Mouse (Mus musculus) limb, embryonic 12.5 days (tissue): ENCODE measurements around the gene Gm3448. TPM values are rescaled to one million over a fixed set of nuclear protein-coding genes. Genes with fewer than 3 reads are reported as not detected.

Experiments
- ATAC-seq: fragments of 200-750 bp; cut with Nextera tagmentation; 2 replicates; pipeline ENCODE4 v1.8.0; 2017; ENCODE audit warnings: low read depth, moderate TSS enrichment; ENCODE audit not compliant: insufficient number of reproducible peaks, insufficient read depth, low FRiP score, low TSS enrichment
- H3K27ac ChIP-seq: fragments of 300-500 bp; sonication (generic); 2 replicates; pipeline ENCODE4 v1.5.1; 2016; ENCODE audit warnings: mild to moderate bottlenecking, moderate library complexity
- H3K27me3 ChIP-seq: fragments of 300-500 bp; sonication (generic); 2 replicates; pipeline ENCODE4 v1.6.1; 2016; ENCODE audit warnings: mild to moderate bottlenecking, moderate library complexity
- H3K36me3 ChIP-seq: fragments of 300-500 bp; sonication (generic); 2 replicates; pipeline ENCODE4 v1.6.1; 2016; ENCODE audit warnings: mild to moderate bottlenecking, moderate library complexity
- H3K4me1 ChIP-seq: fragments of 300-500 bp; sonication (generic); replicated peaks from 2 replicates; pipeline ENCODE4 v1.6.1; 2016
- H3K4me2 ChIP-seq: fragments of 300-500 bp; sonication (generic); 2 replicates; pipeline ENCODE4 v1.6.1; 2016; ENCODE audit warnings: mild to moderate bottlenecking, moderate library complexity
- H3K4me3 ChIP-seq: fragments of 300-500 bp; sonication (generic); replicated peaks from 2 replicates; pipeline ENCODE4 v1.5.1; 2016; ENCODE audit warnings: mild to moderate bottlenecking
- H3K9ac ChIP-seq: fragments of 300-500 bp; sonication (generic); replicated peaks from 2 replicates; pipeline ENCODE4 v1.6.1; 2016; ENCODE audit warnings: mild to moderate bottlenecking, moderate library complexity
- H3K9me3 ChIP-seq: fragments of 300-500 bp; sonication (generic); 2 replicates; pipeline ENCODE4 v1.6.1; 2016; ENCODE audit warnings: mild to moderate bottlenecking, moderate library complexity
- WGBS: fragments of 180-500 bp; shearing (Covaris S2); methylation state at CpG from one replicate; pipeline ENCODE4 v1.1.7; 2016; 5-methylcytosine and 5-hydroxymethylcytosine counted together
- polyA plus RNA-seq: library from polyadenylated mRNA; unstranded; fragments of >200 nt; fragmentation: Nextera tagmentation; extraction: Ambion mirVana; gene quantifications from 2 replicates; pipeline ENCODE4 v1.2.1, GENCODE M21; 2016

Gm3448 gene
- polyA plus RNA-seq, 1 experiment from 2014 or later, result 4.2 TPM

GRCm38 (mm10) chr17:14949161-14949827, 92.0 kb downstream of the Gm3448 start:
- no peak overlapping the region for H3K4me2 ChIP-seq
- peaks cover 78% of the 10 kb centered on the region for H3K36me3 ChIP-seq
- H3K9ac ChIP-seq, result no peak overlapping the region
- peaks cover 9% of the 10 kb centered on the region for H3K4me1 ChIP-seq
- H3K27ac ChIP-seq, result no peak overlapping the region
- no peak overlapping the region for H3K4me3 ChIP-seq
- H3K27me3 ChIP-seq, result no peaks in the 10 kb centered on the region
- WGBS, result 90% methylated on average over 7 of the region's 7 CpGs
- no peaks in the 10 kb centered on the region for H3K9me3 ChIP-seq
- ATAC-seq, result no peak

Other genes with a start within 250 kb of the Gm3448 start
- 4.3 and 6.0 TPM in 2 replicates for gene Wdr27, start 98.4 kb downstream of the Gm3448 start, polyA plus RNA-seq
- gene 1600012H06Rik, start 98.4 kb downstream of the Gm3448 start, polyA plus RNA-seq, result 27.3 and 29.4 TPM in 2 replicates
- gene Phf10, start 80.3 kb downstream of the Gm3448 start, polyA plus RNA-seq, result 29.4 and 34.7 TPM in 2 replicates
- 10.4 and 14.9 TPM in 2 replicates for gene 9030025P20Rik, start 63.1 kb downstream of the Gm3448 start, polyA plus RNA-seq
- gene Gm3417, start 62.7 kb downstream of the Gm3448 start, polyA plus RNA-seq, result not detected in 2 replicates
- gene Gm3435, start 31.4 kb downstream of the Gm3448 start, polyA plus RNA-seq, result 5.5 and 6.9 TPM in 2 replicates
- gene Ermard, start 329 bp downstream of the Gm3448 start, polyA plus RNA-seq, result 104 and 111 TPM in 2 replicates
- 1.4 TPM in 1 of 2 replicates, not detected in the other for gene Tcte3, start within 50 bp of the Gm3448 start, polyA plus RNA-seq